Mouse (Mus musculus): ENCODE measurements around the gene Kras.
A peak's percentile ranks its signal among the peaks of the same experiment; 100 is the strongest.

The Kras gene

GRCm38 (mm10) chr6:145247886-145248285, 2.2 kb downstream of the Kras start:
- DNase-seq = no peak

GRCm38 (mm10) chr6:145246841-145247240, 3.2 kb downstream of the Kras start:
- DNase-seq = no peak

GRCm38 (mm10) chr6:145242521-145242920, 7.5 kb downstream of the Kras start:
- DNase-seq = no peak

DNA sequence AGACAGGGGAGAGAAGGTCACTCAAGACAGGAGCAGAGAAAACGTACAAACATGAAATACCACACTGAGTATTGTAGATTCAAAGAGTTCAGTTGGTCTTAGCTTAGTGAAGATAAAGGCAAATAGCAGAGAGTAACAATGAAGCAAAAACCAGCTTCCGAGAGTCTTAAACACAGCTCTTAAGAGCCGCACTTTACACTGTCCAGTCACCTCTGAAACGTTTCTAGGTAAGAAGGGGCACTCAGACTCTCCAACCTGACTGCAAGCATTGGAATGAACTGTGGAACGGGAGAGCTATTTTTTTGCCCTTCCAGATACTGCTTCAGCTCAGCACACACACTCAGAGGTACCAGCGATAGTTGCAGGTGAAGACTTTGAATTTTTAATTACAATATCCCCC, 9.8 kb downstream of the Kras start:
- no peak for DNase-seq

DNA sequence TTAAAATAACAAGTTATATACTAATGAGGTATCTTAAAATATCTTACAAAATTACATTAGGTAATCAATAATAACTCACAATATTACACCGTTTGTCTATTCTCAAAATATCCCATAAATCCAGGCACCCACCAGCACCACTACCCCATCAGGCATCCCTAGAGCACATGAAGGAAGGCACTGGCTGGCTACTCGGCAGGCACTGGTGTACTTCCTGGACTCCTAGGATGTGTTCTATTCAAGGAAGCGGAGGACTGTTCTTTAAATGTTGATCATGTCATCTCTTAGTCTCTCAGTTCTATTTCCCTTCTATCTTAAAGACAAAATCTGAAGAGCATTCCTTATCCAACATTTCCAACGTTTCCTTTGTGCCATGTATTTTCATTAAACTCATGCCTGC, 12.9 kb downstream of the Kras start:
- no peak for DNase-seq

DNA sequence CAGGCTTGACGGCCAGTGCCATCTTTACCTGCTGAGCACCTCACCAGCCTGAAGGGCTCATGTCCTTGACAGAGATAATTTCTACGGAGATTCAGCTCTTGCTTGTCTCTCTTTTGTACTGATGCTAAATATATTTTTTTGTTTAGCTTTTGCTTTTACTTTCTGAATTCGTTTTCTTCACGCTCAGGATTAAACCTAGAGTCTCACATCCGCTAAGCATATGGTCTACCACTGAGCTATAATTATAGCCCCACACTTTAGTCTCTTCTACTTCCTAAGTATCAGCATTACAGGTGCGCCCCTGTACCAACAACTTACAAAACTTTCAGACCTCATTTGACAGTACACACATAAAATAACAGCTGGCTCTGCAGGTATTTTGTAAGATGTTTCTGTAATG, 14.7 kb downstream of the Kras start:
- no peak for DNase-seq

- DNase-seq = no peak
Observed at GRCm38 (mm10) chr6:145234391-145234790, 15.6 kb downstream of the Kras start.

DNA sequence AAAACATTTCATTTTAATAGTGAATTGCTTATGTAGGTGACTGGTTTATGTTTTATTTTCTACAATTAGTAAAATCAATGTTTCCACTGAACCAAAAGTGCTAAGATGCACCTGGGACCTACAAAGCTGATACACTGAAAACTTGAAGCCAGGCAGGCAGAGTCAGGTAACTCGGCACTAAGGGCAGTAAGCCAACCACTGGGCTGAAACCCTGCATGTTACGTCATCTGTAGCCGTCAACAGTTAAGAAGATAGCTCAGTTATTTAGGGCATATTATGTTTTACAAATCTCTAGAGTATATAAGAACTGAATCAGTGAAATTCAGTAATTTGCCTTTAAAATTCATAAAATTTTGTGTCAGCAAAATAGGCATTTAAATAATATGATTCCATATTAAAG, 23.7 kb downstream of the Kras start:
- no peak for DNase-seq

DNA sequence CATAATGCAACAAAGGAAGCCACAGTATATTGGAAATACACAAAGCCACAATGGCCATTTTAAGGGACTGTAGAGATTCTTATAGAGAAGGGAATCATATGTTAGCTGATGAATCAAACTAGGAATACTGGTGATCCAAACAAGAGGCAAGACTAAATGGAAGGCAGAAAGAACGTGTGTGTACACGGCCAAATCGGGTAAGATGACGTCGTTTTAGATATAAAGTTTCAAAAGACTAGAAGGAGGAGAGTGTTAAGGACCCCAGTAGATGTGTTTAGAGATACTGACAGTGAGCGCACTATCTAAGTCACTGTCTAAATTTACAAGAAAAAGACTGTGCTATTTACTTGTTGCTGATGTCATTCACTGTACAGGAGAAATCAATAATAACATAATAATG, 25.8 kb downstream of the Kras start:
- no peak for DNase-seq

DNA sequence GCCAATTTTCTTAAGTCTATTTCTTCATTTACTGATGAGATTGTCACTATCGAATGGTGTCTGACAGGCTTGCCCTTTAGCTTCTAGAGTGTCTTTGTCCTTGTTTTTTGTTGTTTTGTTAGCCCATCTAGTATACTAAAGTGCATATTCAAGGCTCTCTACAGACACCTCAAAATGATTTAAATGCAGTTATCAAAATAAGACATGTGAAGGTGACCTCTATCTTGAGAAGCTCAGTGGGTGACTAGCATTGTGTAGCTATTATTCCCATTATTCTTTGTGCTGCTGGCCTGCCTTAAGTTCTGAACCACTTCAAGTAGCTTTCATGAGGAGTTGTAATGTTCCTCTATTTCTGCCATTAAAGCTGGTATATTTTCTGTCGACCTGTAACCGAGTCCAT, 34.2 kb downstream of the Kras start:
- DNase-seq = no peak

DNA sequence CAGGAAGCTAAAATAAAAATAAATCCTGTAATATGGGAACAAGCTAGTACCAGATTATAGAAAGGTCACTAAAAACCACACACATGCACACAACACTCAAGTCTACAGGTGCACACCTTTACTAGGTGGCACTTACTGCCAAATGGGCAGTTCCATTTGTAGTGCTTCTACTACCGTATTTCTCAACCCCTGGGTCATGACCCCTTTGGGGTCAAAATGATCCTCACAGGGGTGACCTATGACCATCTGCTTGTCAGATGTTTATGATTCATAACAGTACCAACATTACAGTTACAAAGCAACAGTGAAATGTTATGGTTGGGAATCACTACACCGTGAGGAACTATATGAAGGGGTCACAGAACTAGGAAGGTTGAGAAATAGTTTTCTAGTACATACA, 36.1 kb downstream of the Kras start:
- no peak for DNase-seq

DNA sequence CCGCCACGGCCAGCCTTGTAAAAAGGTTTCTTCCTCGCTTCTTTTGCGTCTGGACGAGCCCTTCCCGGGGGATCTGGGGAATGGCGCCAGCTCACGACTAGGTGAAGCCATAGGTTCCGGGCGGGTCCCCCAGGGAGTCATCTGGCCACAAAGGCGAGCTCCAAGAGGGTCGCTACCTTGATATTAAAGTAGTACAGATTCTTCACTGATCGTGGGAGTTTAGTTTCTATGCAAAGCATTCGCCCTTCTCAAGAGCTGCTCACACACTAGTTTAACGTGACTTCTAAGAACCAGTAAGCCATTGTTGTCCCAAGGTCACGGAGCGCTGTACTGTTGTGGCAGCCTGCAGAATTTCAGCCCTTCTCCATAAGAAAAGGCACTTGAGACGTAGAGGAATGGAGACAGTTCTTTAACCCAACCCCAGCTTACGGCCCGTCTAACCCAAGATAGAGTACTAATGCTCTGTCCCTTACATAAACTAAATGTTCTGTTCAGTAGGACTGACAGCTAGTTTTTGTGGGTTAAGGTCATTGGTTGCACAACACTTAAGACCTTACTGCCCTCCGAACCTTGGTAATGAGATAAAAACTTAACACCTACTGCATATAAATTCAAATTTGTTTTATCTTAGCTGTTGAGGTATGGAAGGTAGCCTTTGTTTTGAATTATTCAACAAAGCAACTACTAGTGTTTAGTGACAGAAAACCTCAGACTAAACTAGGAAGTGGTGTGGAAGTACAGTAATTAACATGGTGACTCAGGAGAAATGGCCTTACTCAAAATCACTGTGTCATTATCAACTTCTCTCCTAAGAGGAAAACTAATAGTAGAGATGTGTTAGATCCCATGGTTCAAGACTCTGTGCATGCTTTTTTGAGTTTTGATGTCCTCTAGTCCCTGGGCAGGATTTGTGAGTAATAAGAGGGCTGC, 38.4 kb downstream of the Kras start:
- DNase-seq = no peak

DNA sequence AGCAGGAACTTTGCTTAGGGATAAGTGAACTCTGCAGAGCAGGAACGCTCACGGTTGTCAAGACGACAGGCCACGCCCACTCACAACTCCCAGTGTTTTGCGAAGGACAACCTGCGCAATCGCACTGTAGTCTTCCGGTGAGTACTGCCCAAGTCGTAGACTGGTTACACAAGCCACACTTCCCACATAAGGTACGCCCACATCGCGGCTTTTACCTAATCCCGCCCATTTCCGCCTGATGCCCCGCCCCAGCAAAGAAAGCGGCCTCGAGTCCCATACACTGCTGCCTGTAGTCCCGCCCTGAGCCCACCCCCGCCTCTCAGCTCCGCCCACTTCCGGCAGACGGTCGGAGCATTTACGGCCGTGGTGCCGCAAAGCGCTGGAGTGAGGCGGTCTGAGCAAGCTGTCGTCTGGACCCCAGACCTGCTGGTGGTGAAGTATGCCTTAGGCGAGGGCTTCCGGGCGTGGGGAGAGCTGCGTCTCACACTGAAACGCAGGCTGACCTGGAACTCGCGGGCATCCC, 39.2 kb downstream of the Kras start, which contains the start of the genes Casc1 and Etfrf1:
TSS of gene Casc1 (minus strand) at position 190 of the 523 bp plus-strand sequence.
TSS of gene Etfrf1 (plus strand) at position 319 of the 523 bp plus-strand sequence.
- peak; percentile 100 for DNase-seq

DNA sequence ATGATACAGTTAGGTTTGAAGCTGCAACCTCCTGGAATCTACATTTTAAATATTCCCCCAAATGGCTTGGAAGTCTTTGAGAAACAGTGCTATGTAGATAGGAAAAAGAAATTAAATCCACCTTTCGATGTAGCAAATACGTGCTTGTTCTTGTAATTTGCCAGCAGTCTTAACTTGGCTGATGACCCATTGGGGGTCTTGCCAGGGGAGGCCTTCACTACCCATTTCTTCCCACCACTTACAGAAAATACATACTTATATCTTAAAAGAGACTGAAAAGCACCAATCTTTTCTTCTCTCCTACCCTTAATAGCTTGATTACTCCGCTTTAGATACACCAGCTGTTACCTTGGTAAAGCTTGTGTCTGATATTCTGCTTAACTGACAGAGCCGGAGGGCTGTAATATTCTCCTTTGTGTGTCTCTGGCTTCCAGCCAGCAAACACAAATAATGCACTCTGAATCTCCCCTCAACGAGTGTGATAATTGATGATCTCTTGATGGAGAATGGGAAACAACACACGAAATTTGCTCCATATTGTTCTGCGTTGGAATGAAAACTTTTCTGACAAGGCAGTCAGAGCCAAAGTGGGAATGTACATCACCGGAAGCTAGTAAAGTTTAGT, 39.9 kb downstream of the Kras start:
- DNase-seq = peak; percentile 58

DNA sequence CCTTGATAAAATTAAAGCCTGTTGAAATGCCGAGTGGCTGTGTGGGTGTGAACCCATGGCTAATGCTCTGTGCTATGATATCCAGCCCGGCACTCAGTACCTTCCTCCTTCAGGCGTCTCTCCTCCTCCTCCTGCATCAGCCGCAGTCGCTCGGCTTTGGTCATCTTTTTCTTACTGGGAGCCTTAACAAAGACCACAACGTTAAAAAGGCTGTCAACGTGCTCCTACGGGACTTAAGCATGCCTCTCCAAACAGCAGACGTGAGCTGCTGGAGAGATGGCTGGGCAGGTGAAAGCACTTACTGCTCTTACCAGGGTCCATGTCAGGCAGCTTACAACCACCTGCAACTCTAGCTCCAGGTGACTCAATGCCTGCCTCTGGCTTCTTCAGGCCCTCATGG, 44.9 kb downstream of the Kras start:
- no peak for DNase-seq

DNA sequence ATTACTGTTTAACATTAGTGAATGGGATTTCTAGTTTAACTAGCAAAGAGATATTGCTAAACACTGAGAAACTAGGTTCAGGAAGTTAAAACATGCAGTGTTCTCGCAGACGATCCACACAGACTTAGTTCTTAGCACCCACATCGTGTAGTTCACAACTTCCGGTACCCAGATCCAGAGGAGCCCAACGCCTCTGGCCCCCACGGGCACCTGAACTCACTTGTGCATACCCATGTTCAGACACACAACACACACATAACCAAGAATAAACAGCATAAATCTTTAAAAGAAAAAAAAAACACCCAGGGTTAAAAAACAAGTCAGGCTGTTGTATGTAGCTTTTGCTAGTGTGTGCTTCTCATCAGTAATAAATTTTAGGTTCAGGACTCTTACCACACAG, 45.6 kb downstream of the Kras start:
- no peak for DNase-seq

DNA sequence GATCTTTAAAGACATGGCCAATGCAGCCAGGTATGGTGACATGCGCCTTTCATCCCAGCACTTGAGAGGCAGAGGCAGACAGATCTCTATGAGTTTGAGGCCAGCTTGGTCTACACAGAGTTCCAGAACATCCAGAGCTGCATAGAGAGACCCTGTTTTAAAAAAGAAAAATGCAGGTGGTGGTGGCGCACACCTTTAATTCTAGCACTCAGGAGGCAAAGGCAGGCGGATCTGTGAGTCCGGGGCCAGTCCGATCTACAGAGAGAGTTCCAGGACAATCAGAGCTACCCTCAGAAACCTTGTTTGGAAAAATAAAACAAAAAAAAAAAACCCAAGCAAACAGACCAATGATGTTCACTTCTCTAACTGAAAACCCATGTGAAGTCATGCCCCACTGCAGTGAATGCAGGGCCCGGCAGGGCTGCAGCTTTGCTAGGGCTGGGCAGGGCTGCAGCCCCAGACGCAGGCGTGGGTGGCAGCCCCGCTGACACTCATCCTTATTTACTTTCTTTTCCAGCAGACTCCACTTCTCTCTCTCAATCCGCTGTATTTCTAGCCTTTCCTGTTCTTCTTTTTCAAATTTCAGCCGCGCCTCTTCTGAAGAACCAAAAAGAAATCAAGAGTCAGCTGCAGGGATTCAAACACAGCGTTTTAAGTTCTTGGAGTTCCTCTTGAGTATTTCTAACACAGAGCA, 47.5 kb downstream of the Kras start:
- no peak for DNase-seq

DNA sequence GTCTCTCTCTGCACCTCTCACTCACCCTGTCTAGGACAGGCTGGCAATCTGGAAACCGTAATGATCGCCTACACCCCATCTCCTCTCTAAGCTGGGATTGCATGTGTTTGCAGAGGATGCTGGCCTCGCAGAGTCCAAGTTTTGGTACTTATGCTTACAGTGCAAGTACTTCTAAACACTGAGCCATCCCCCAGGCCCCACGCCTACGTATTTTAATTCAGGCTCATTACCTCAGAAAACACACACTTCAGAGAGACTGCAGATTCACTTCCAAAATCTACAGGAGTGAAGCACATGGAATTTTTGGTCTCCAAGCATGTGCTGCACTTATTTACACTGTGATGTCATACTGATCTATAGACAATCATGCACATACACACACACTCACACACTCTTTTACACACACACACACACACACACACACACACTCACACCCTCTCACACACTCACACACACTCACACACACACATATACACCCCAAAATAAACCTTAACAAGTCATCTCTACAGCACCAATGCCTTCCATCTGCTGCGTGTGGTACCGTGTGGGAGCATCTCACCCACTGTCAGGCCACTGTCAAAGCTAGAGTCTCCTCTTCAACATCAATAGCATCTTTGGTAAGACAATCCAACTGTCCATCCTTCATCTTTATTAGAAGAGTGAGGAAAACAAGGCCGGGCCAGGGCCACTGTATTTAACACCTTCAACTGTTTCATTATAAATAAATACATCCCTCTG, 51.9 kb downstream of the Kras start:
- no peak for DNase-seq

DNA sequence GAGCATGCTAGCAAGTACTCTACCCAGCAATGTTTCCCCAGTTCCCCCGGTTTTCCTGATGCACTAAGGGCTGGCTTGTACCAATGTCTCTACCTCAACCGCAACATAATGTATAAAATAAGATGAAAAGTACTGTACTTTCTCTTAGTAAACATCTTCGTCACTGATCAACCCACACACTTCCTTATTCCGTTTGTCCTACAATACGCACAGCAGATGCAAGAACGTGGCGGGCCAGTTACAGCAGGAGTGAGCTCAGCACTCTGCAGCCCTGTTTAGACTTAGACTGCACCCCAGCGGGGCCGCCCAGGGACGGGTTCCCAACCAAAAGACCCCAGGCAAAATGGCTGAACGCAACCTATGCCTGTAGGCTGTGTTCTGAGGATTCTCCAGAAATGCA, 56.6 kb downstream of the Kras start:
- DNase-seq = no peak

DNA sequence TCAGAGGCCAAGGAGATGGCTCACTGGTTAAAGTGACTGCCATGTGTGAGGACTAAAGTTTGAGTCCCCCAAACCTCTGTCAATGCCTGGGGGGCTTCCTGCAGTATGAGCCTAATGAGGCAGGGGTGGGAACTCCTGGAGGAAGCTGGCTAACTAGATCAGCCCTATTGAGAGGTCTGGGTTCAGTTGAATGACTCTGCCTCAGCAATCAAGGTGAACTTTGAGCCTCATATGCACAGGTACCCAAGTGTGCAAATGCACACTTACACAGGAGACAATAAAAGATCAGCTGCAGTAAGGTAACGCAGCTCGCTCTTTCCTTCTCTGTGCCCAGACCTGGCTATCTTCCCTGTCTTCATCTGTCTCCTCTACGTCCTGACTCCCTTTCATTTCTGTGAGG, 57.0 kb downstream of the Kras start:
- DNase-seq = no peak

DNA sequence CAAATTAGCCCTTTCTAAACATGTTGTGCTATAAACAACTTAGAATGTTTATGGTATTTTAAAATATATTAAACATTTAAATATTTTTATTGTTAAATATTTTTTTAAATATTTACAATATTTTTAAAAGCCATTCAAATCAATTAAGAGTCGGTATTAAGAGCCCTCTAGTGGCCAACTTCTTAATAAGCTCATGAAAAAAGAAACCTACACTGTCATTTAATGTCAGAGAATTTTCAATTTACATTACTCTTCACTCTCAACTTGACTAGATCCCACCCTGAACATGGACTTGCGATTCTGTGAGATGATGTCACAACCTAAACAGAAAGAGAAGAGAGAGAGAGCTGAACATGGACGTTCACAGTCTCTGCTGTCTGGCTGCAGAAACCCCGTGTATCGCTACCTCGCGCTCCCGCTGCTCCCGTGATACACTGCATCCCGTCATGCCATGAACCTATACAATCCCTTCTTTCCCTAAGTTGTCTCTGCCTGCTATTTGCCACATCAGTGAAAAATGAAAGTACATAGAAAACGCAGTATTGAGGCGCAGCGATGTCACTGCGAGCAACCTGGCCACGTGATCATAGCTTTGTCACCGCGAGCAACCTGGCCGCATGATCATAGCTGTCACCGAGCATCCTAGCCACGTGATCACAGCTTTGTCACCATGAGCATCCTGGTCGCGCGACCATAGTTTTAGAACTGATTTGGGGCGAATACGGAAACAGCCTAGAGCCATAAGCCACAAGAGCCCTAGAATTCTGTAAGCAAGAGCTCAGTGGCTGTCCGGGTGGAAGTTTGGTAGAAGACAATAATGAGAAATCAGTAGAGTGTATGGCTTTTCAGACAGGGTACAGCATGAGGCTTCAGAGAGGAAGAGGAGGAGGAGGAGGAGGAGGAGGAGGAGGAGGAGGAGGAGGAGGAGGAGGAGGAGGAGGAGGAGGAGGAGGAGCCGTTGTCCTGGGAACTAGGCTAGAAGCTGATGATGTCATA, 62.6 kb downstream of the Kras start:
- peak; percentile 37 for DNase-seq

Data from cerebellum, adult 9-11 months (tissue).